In the genomic region with DNA sequence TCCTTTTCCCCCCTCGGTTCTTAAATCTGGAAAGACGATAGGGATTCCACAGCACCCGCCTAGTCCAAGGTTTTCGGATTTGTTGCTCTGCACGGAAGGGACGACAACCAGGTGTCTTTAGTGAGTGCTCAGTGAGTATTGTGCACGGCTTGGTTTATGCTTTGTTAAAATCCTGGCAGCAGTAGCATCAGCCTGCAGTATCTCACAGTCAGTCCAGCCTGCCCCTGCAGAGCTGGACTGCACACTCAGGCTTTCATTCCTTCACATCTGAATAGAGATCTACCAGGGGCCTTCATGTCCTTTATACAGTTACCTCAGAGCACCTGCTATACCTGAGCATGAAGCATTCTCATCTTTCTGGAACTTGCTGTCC, we compare ENCODE assay signal across 8 mouse cellular contexts. TPM values are rescaled to one million over a fixed set of nuclear protein-coding genes. Genes with fewer than 3 reads are reported as not detected.
DNase-seq lines count a peak whose midpoint lies in the region; ATAC-seq and TF ChIP-seq lines count a peak whose summit lies in the region.

No protein-coding gene starts in this region.

- peaks cover under 1% of the 10 kb centered on the region for H3K79me2 ChIP-seq in myocyte (ENCODE audit: control insufficient read depth, insufficient read depth)

- H3K4me2 ChIP-seq in intestine, embryonic 15.5 days (replicated peaks) = peak overlapping the region; percentile 79
- H3K4me2 ChIP-seq in myocyte (ENCODE audit: low read depth) = peak overlapping the region; percentile 100

- no peak for TF ChIP-seq CTCF in layer of hippocampus, adult 2 months (conservative IDR thresholded peaks at IDR 0.05)

- no peak for DNase-seq in layer of hippocampus, adult 2 months (ENCODE audit: low spot score in 2 of 2)
- DNase-seq in layer of hippocampus, adult 18-20 months (ENCODE audit: low spot score in 2 of 2) = no peak
- DNase-seq in embryonic facial prominence, embryonic 10.5 days (ENCODE audit: low spot score) = no peak
- no peak for DNase-seq in layer of hippocampus, postnatal 10 days (ENCODE audit: low spot score in 2 of 2)
- DNase-seq in right cerebral cortex, postnatal 4 days = no peak
- no peak for DNase-seq in adrenal gland, adult 8-10 months

- peaks cover 6% of the 10 kb centered on the region for H3K36me3 ChIP-seq in embryonic facial prominence, embryonic 10.5 days (replicated peaks)
- H3K36me3 ChIP-seq in intestine, embryonic 15.5 days = no peaks in the 10 kb centered on the region
- H3K36me3 ChIP-seq in myocyte (ENCODE audit: control insufficient read depth, insufficient read depth) = no peaks in the 10 kb centered on the region

- peak overlapping the region; percentile 70 for H3K9ac ChIP-seq in intestine, embryonic 15.5 days

- peak overlapping the region; percentile 72 for H3K4me3 ChIP-seq in layer of hippocampus, adult 2 months
- peak overlapping the region; percentile 87 for H3K4me3 ChIP-seq in embryonic facial prominence, embryonic 10.5 days
- peak overlapping the region; percentile 67 for H3K4me3 ChIP-seq in intestine, embryonic 15.5 days (replicated peaks)
- peak overlapping the region; percentile 53 for H3K4me3 ChIP-seq in myocyte

- H3K27ac ChIP-seq in layer of hippocampus, adult 2 months = peak overlapping the region; percentile 96
- peak overlapping the region; percentile 88 for H3K27ac ChIP-seq in embryonic facial prominence, embryonic 10.5 days (replicated peaks)
- no peak overlapping the region for H3K27ac ChIP-seq in intestine, embryonic 15.5 days

- TF ChIP-seq POLR2A in myocyte (IDR thresholded peaks at IDR 0.05; ENCODE audit: insufficient read length, low read depth) = no peak

- H3K9me3 ChIP-seq in embryonic facial prominence, embryonic 10.5 days = no peaks in the 10 kb centered on the region
- no peaks in the 10 kb centered on the region for H3K9me3 ChIP-seq in intestine, embryonic 15.5 days

- WGBS in embryonic facial prominence, embryonic 10.5 days = 0% methylated on average over 7 of the region's 7 CpGs
- WGBS in intestine, embryonic 15.5 days = 1% methylated on average over 7 of the region's 7 CpGs

- ATAC-seq in intestine, embryonic 15.5 days = peak; percentile 75

- no peak overlapping the region for H3ac ChIP-seq in myocyte (ENCODE audit: control insufficient read depth, insufficient read length)

- no peaks in the 10 kb centered on the region for H3K27me3 ChIP-seq in embryonic facial prominence, embryonic 10.5 days (replicated peaks; ENCODE audit: low read depth, poor library complexity, severe bottlenecking)
- no peaks in the 10 kb centered on the region for H3K27me3 ChIP-seq in intestine, embryonic 15.5 days (replicated peaks)
- H3K27me3 ChIP-seq in myocyte (ENCODE audit: control insufficient read depth, insufficient read depth, insufficient read length) = peaks cover 7% of the 10 kb centered on the region

- H3K4me1 ChIP-seq in embryonic facial prominence, embryonic 10.5 days = peaks cover 28% of the 10 kb centered on the region
- peaks cover 4% of the 10 kb centered on the region for H3K4me1 ChIP-seq in intestine, embryonic 15.5 days (replicated peaks)

TF ChIP-seq in myocyte, 11 proteins besides CTCF, POLR2A, EP300 and RAD21:
- TF ChIP-seq TCF3 (IDR thresholded peaks at IDR 0.05; ENCODE audit: insufficient read length, low read depth) = no peak
- TF ChIP-seq REST (IDR thresholded peaks at IDR 0.05; ENCODE audit: insufficient read depth, insufficient read length) = no peak
- no peak for TF ChIP-seq E2F4 (IDR thresholded peaks at IDR 0.05; ENCODE audit: insufficient read depth)

RNA-seq across cellular contexts. Expression of gene Ppt1, which starts 0.3 kb away (rescaled TPM):
- 10 to 100 TPM; 84.6 to 88.1 TPM for total RNA-seq in layer of hippocampus, adult 2 months (2021)
- total RNA-seq in layer of hippocampus, adult 18-20 months (2021) = 10 to 100 TPM; 84.3 to 92.4 TPM
- polyA plus RNA-seq in embryonic facial prominence, embryonic 10.5 days (2016; fragmentation: Nextera tagmentation; extraction: Ambion mirVana) = 50.6 and 53.4 TPM in 2 replicates
- polyA plus RNA-seq in intestine, embryonic 15.5 days (2015; fragmentation: Nextera tagmentation; extraction: Ambion mirVana) = 69.5 and 70.7 TPM in 2 replicates
- polyA plus RNA-seq in myocyte (2012; fragmentation: generic; extraction: Trizol) = 49.9 TPM
- 10 to 100 TPM; 65.8 to 73.0 TPM for total RNA-seq in layer of hippocampus, postnatal 10 days (2021)
- 100 to 1,000 TPM in 2 of 4 experiments, 10 to 100 TPM in 2; 71.3 to 138 (median 106) TPM for total RNA-seq in adrenal gland, adult 8-10 months (2022)

RNA-seq across cellular contexts. Expression of gene Cap1, which starts 49.5 kb away (rescaled TPM):
- total RNA-seq in layer of hippocampus, adult 2 months (2021) = 100 to 1,000 TPM; 296 to 316 TPM
- total RNA-seq in layer of hippocampus, adult 18-20 months (2021) = 100 to 1,000 TPM; 296 to 307 TPM
- polyA plus RNA-seq in embryonic facial prominence, embryonic 10.5 days (2016; fragmentation: Nextera tagmentation; extraction: Ambion mirVana) = 72.6 and 73.9 TPM in 2 replicates
- 82.4 and 84.9 TPM in 2 replicates for polyA plus RNA-seq in intestine, embryonic 15.5 days (2015; fragmentation: Nextera tagmentation; extraction: Ambion mirVana)
- polyA plus RNA-seq in myocyte (2012; fragmentation: generic; extraction: Trizol) = 167 TPM
- 100 to 1,000 TPM; 192 to 203 TPM for total RNA-seq in layer of hippocampus, postnatal 10 days (2021)
- total RNA-seq in adrenal gland, adult 8-10 months (2022) = 100 to 1,000 TPM; 134 to 181 (median 168) TPM
